Mouse (Mus musculus): Measurements from ENCODE around the gene Scaf4. TPM values are rescaled to one million over a fixed set of nuclear protein-coding genes. Genes with fewer than 3 reads are reported as not detected.
"Not testable (repeated sequence)": the region's sequence is repeated elsewhere in the genome, so short reads cannot be mapped to it uniquely, and the experiment has no call there.

Gene Scaf4
- polyA plus RNA-seq, 1 experiment: 127 TPM

DNA sequence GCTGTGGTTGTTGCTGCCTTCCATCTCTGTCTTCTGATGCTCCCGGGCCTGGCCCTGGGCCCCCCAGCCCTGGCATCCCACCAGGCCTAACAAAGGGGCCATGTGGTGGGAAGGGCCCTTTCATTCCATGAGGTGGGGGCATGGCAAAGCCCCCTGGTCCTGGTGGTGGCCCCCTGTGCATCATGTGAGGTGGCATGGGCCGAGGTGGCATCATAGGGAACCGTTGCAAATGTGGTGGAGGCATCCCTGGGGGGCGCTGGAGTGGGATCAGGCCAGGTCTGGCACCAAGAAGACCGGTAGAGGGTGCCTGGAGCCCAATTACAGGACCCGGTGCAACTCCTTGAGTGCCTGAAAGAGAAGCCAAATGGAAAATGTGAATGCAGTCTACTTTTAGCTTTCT is 54.4 kb downstream of the Scaf4 start:
- H3K27me3 ChIP-seq (ENCODE audit: control insufficient read depth, insufficient read depth, low read length, poor library complexity, severe bottlenecking): no peaks in the 10 kb centered on the region
- no peaks in the 10 kb centered on the region for H3K9me3 ChIP-seq (replicated peaks; ENCODE audit: control insufficient read depth, insufficient read depth, low read length, poor library complexity, severe bottlenecking)
- no peak for TF ChIP-seq EP300 (IDR thresholded peaks at IDR 0.05; ENCODE audit: insufficient read depth, low read depth, low read length)
- TF ChIP-seq CTCF (IDR thresholded peaks at IDR 0.05; ENCODE audit: low read depth, low read length): no peak
- TF ChIP-seq POLR2A (IDR thresholded peaks at IDR 0.05; ENCODE audit: insufficient read depth, low read length): no peak
- H3K4me1 ChIP-seq (ENCODE audit: control insufficient read depth, insufficient read depth, low read length): no peaks in the 10 kb centered on the region
- no peak overlapping the region for H3K9ac ChIP-seq (ENCODE audit: low read depth, poor library complexity, severe bottlenecking)
- peaks cover 31% of the 10 kb centered on the region for H3K36me3 ChIP-seq (ENCODE audit: control insufficient read depth, insufficient read depth, low read length, poor library complexity, severe bottlenecking)
- H3K27ac ChIP-seq (ENCODE audit: insufficient read depth, low read length): no peak overlapping the region
- H3K4me3 ChIP-seq (ENCODE audit: low read depth, low read length): no peak overlapping the region

DNA sequence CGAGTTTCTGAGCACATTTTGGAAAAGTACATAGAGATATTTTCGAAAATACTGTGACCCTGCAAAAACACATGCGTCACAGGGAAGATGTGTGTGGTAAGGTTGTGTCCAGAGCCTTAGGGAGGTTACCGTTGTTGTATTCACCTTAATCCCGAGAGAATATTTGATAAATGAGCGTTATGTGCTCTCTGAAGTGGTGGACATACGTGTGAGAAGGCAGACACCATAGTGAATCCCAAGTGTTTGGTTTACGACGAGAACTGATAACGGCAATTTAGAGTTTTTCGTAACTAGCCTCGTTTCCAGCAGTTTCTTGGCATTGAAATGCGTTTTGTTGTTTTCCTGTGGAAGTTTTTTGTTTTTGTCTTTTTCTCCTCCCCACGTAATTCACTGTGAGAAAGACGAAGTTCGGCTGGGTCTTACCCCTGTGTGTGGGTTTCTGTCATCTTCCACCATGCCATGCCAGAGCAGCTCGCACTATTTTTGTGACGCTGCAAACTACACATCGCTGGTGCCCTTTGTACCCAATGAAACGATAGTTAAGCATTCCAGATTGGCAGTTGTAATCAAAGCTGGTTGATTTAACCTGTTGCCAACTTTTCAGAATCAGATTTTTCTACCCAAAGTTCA is 62.7 kb downstream of the Scaf4 start:
- Histone ChIP-seq H3K27me3 (ENCODE audit: control insufficient read depth, insufficient read depth, low read length, poor library complexity, severe bottlenecking) (no peaks in the 10 kb centered on the region), H3K4me1 (ENCODE audit: control insufficient read depth, insufficient read depth, low read length) (peaks cover 6% of the 10 kb centered on the region), H3K36me3 (ENCODE audit: control insufficient read depth, insufficient read depth, low read length, poor library complexity, severe bottlenecking) (peaks cover 36% of the 10 kb centered on the region), H3K9me3 (replicated peaks; ENCODE audit: control insufficient read depth, insufficient read depth, low read length, poor library complexity, severe bottlenecking) (no peaks in the 10 kb centered on the region), H3K9ac (ENCODE audit: low read depth, poor library complexity, severe bottlenecking) (peak overlapping the region; percentile 84), H3K4me3 (ENCODE audit: low read depth, low read length) (peak overlapping the region; percentile 94), H3K27ac (ENCODE audit: insufficient read depth, low read length) (peak overlapping the region; percentile 35)
- no peak for TF ChIP-seq POLR2A (IDR thresholded peaks at IDR 0.05; ENCODE audit: insufficient read depth, low read length)
- TF ChIP-seq EP300 (IDR thresholded peaks at IDR 0.05; ENCODE audit: insufficient read depth, low read depth, low read length): no peak

DNA sequence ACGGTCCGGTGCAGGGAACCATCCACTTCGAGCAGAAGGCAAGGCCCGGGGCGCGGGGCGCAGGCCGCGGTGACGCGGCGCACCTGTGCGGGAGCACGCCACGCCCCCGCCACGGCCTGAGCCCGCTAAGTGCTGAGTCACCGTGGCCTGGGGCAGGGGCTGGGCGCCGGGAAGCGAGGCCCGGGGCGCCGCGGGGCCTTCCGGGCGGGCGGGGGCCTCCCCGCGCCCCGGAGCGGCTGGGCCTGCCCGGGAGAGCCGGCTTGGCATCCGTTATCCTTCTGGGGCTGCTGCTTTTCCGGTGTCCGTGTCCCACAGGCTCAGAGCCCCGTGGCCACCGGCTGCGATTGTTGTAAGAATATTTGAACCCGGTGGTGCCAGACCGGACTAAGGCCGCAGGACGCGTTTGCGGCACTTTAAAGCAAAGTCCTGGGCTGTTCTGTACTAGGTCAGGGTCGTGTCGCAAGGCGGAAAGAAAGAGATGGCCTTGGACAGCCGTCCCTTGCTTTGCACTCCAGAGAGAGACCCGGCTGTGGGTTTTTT is 63.3 kb downstream of the Scaf4 start:
- TF ChIP-seq POLR2A (IDR thresholded peaks at IDR 0.05; ENCODE audit: insufficient read depth, low read length): no peak
- H3K27ac ChIP-seq (ENCODE audit: insufficient read depth, low read length): peak overlapping the region; percentile 35
- peaks cover 6% of the 10 kb centered on the region for H3K4me1 ChIP-seq (ENCODE audit: control insufficient read depth, insufficient read depth, low read length)
- peak overlapping the region; percentile 84 for H3K9ac ChIP-seq (ENCODE audit: low read depth, poor library complexity, severe bottlenecking)
- peak overlapping the region; percentile 94 for H3K4me3 ChIP-seq (ENCODE audit: low read depth, low read length)
- H3K36me3 ChIP-seq (ENCODE audit: control insufficient read depth, insufficient read depth, low read length, poor library complexity, severe bottlenecking): peaks cover 30% of the 10 kb centered on the region
- H3K9me3 ChIP-seq (replicated peaks; ENCODE audit: control insufficient read depth, insufficient read depth, low read length, poor library complexity, severe bottlenecking): no peaks in the 10 kb centered on the region
- no peaks in the 10 kb centered on the region for H3K27me3 ChIP-seq (ENCODE audit: control insufficient read depth, insufficient read depth, low read length, poor library complexity, severe bottlenecking)

DNA sequence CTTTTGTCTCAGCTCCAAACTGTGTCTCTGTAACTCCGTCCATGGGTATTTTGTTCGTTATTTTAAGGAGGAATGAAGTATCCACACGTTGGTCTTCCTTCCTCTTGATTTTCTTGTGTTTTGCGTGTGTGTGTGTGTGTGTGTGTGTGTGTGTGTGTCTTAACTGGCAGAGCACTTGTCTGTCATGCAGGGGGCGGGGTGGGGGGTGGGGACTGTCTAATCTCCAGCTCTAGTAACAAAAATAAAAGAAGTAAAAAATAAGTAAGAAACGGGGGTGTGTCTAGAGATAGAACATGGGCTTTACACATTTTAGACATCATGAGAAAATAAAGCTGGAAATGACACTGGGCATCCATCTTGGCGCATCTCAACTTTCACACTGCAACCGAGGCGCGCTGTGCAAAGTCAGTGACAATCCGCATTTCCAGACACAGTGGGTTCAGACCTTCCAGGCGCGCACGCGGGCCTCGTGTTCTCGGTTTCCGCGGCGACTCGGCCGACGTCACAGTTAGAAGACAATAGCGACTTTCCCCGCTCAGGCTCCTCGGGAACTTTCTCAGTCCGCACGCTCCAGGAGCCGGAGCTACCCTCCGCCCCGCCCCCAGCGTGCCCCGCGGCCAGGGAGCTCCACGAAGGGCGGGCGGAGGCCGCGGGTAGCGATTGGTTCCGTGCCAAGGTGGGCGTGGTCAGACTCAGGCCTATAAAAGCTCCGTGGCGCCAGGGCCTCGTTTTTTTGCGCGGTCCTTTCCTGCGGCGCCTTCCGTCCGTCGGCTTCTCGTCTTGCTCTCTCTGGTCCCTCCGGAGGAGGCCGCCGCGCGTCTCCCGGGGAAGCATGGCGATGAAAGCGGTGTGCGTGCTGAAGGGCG is 64.0 kb downstream of the Scaf4 start, which contains the start of gene Sod1:
TSS of gene Sod1 (plus strand) at position 729 of the 866 bp plus-strand sequence.
- Histone ChIP-seq H3K9ac (ENCODE audit: low read depth, poor library complexity, severe bottlenecking) (peak within 1 kb of the TSS; percentile 84), H3K36me3 (ENCODE audit: control insufficient read depth, insufficient read depth, low read length, poor library complexity, severe bottlenecking) (peaks cover 23% of the 10 kb centered on the region), H3K4me3 (ENCODE audit: low read depth, low read length) (peak within 1 kb of the TSS; percentile 94), H3K4me1 (ENCODE audit: control insufficient read depth, insufficient read depth, low read length) (peaks cover 6% of the 10 kb centered on the region), H3K27ac (ENCODE audit: insufficient read depth, low read length) (peak within 1 kb of the TSS; percentile 73), H3K9me3 (replicated peaks; ENCODE audit: control insufficient read depth, insufficient read depth, low read length, poor library complexity, severe bottlenecking) (no peaks in the 10 kb centered on the region), H3K27me3 (ENCODE audit: control insufficient read depth, insufficient read depth, low read length, poor library complexity, severe bottlenecking) (no peaks in the 10 kb centered on the region)
- TF ChIP-seq CTCF (IDR thresholded peaks at IDR 0.05; ENCODE audit: low read depth, low read length) (no peak), EP300 (IDR thresholded peaks at IDR 0.05; ENCODE audit: insufficient read depth, low read depth, low read length) (peak; percentile 4; the same call in 1 of the 2 replicates), POLR2A (IDR thresholded peaks at IDR 0.05; ENCODE audit: insufficient read depth, low read length) (peak; percentile 82)

DNA sequence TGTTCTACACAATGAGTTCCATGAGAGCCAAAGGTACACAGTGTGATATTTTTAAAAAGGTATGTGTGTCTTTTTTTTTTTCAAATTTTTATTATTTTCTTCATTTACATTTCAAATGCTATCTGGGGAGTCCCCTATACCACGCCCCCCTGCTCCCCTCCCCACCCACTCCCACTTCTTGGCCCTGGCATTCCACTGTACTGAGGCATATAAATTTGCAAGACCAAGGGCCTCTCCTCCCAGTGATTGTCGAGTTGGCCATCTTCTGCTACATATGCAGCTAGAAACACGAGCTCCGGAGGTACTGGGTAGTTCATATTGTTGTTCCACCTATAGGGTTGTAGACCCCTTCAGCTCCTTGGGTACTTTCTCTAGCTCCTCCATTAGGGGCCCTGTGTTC is 64.9 kb downstream of the Scaf4 start:
- H3K27ac ChIP-seq (ENCODE audit: insufficient read depth, low read length); H3K27me3 ChIP-seq (ENCODE audit: control insufficient read depth, insufficient read depth, low read length, poor library complexity, severe bottlenecking); H3K4me1 ChIP-seq (ENCODE audit: control insufficient read depth, insufficient read depth, low read length); H3K9me3 ChIP-seq (replicated peaks; ENCODE audit: control insufficient read depth, insufficient read depth, low read length, poor library complexity, severe bottlenecking); H3K4me3 ChIP-seq (ENCODE audit: low read depth, low read length): not testable (repeated sequence)
- Histone ChIP-seq H3K9ac (ENCODE audit: low read depth, poor library complexity, severe bottlenecking) (0 out of 2 replicates have a peak overlapping the region, but pooled peaks have one; percentile 32), H3K36me3 (ENCODE audit: control insufficient read depth, insufficient read depth, low read length, poor library complexity, severe bottlenecking) (peaks cover 16% of the 10 kb centered on the region)

DNA sequence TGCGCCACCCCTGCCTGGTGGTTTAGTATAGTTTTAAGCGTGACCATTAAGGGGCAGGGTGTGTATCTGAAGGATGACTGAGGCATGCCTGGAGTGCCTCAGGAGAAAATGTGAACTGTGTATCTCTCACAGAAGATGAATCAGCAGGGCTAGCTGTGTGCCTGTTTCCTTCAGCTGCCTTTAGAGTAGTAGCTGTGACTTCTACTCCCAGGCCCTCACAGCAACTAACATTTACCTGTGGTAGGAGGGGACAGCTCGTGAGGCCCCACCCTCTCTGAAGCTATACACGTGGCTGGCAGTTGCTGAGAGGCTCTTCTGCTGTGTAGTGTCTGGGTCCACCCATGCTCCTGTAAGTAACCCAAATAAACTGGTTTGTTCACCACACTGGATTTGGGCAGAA is 66.4 kb downstream of the Scaf4 start:
- Histone ChIP-seq H3K9ac (ENCODE audit: low read depth, poor library complexity, severe bottlenecking) (0 out of 2 replicates have a peak overlapping the region, but pooled peaks have one; percentile 35), H3K4me1 (ENCODE audit: control insufficient read depth, insufficient read depth, low read length) (peaks cover 4% of the 10 kb centered on the region), H3K27ac (ENCODE audit: insufficient read depth, low read length) (peak overlapping the region; percentile 84), H3K9me3 (replicated peaks; ENCODE audit: control insufficient read depth, insufficient read depth, low read length, poor library complexity, severe bottlenecking) (no peaks in the 10 kb centered on the region), H3K4me3 (ENCODE audit: low read depth, low read length) (no peak overlapping the region), H3K27me3 (ENCODE audit: control insufficient read depth, insufficient read depth, low read length, poor library complexity, severe bottlenecking) (no peaks in the 10 kb centered on the region), H3K36me3 (ENCODE audit: control insufficient read depth, insufficient read depth, low read length, poor library complexity, severe bottlenecking) (peaks cover under 1% of the 10 kb centered on the region; the same call in 1 of the 2 replicates)
- TF ChIP-seq POLR2A (IDR thresholded peaks at IDR 0.05; ENCODE audit: insufficient read depth, low read length) (peak; percentile 14), CTCF (IDR thresholded peaks at IDR 0.05; ENCODE audit: low read depth, low read length) (no peak), EP300 (IDR thresholded peaks at IDR 0.05; ENCODE audit: insufficient read depth, low read depth, low read length) (no peak)

Measured in ES-Bruce4 (cell line).